Mouse (Mus musculus) cerebellum, adult 9-11 months (tissue): ENCODE measurements around the gene Mvd.

Source experiments
- DNase-seq: peaks from one replicate; pipeline ENCODE4 v3.0.0; 2022

Mvd gene

DNA sequence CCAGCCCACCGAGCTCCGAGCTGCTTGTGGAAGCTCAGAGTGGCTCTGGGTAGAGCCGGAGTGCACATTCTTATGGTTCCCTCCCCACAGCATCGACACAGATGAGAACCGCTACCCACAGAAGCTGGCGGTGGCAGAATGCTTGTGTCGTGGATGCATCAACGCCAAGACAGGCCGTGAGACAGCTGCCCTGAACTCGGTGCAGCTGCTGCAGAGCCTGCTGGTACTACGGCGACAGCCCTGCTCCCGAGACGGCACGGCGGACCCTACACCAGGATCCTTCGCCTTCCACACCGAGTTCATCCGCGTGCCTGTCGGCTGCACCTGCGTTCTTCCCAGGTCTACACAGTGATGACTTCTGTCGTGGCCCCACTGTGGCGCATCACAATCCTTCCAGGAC is 20.0 kb downstream of the Mvd start:
- DNase-seq: no peak

DNA sequence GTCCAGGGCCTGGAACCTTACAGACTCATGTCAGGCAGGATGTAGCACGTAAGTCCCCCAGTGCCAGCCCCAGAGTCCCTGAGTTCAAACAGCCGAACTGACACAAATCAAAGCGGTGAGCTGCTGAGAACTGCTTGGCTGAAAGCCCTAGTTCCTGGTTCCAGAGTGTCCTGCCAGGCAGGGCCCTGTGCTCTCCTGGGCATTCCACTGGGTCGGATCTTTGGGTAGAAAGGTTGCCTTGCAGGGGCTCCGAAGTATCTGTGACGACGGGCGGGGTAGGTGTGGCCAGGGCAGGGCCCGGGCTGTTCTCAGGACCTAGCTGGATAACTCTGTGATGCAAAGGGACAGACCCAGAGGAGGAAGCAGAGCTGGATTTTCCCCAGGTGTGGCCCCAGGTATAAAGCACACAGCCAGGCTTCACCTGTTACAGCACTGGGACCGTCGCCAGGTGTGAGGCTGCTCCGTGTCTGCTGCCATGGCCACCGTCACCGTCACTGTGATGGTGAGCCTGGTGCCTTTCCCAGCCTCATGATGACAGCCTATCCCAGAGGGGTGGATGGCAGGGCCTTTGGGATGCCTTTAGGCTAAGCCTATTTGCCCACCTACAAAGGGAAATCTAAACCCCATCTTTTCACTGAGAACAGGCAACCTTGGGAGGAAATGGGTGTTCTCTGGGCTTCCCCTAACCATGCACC is 21.7 kb downstream of the Mvd start, which contains the start of gene Il17c:
Il17c (plus strand) TSS at position 645 of the 695 bp plus-strand sequence.
- no peak for DNase-seq

DNA sequence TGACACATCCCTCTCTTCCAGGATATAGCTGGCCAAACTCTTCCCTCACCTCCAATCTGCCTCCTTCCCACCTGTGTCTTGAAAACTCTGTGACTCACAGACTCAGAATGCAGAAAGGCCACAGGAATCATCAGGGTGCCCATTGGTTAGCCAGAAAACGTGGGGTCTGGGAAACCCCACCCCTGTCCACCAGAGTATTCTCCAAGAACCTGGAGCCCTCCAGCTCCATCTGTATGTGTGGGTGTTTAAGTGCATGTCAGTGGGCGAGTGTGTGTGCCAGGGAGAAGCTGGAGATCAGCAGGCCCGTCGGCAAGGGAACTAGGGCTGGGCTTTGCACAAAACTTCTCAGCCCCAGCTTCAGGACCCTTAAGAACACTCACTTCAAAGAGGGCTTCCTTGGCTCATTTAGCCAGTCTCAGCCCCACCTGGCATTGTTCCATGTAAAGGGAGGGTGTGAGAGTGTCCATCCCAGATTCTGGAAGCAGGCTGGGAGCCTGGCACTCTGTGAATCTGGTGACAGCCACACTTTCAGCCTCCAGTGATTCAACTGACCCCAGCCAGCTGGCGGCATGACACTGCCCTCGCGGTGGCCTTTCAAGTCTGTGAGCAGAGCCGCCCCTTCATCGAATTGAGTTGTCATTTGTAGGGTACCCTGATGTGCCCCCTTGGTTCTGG is 23.2 kb downstream of the Mvd start:
- DNase-seq: no peak

DNA sequence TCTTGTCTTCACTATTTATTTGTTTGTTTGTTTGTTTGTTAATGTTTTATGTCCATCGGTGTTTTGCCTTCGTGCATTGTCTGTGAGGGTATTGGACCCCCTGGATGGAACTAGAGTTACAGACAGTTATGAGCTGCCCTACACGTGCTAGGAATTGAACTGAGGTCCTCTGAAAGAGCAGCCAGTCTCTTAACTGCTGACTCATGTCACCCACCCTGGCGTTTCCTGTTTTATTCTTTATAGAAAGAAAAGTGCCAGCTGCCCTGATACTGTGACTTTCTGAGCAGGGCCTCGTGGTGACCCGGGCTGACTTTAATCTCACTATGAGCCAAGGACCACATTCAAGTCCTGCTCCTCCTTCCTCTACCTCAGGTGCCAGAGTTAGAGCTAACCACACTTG is 27.7 kb downstream of the Mvd start:
- DNase-seq: no peak

DNA sequence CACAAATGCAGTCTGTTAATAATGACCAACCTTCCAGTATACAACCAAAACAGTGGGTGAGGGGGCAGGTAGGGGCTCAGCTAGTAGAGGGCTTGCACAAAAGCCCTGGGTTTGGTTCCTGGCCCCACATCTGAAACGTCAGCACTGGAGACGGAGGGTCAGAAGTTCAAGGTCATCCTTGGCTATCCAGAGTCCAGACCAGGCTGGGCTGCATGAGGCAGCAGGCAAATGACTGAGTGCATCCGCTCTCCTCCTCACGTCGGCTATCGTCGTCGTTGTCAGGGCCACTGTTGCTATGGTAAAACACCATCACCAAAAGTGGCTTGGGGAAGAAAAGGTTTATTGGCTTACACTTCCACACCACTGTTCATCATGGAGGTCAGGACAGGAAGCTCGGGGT is 28.9 kb downstream of the Mvd start:
- DNase-seq: no peak

DNA sequence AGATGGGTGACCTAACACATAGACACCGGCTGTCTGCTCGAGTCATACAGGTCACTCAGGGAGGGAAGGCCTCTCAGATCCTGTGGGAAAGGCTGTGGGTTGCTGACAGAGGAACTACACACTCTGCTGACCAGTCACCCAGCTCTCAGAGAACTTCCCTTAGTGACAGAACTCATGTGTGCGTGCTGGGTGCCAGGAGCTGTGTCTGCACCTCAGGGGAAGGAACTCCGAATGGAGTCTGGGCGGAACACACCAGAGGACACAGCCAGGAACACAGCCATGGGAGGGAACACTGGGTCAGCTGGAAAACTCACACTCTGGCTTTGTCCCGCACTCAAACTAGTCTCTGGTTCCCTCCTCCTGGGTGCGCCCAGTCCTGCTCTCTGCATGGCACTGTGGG is 35.5 kb downstream of the Mvd start:
- no peak for DNase-seq

DNA sequence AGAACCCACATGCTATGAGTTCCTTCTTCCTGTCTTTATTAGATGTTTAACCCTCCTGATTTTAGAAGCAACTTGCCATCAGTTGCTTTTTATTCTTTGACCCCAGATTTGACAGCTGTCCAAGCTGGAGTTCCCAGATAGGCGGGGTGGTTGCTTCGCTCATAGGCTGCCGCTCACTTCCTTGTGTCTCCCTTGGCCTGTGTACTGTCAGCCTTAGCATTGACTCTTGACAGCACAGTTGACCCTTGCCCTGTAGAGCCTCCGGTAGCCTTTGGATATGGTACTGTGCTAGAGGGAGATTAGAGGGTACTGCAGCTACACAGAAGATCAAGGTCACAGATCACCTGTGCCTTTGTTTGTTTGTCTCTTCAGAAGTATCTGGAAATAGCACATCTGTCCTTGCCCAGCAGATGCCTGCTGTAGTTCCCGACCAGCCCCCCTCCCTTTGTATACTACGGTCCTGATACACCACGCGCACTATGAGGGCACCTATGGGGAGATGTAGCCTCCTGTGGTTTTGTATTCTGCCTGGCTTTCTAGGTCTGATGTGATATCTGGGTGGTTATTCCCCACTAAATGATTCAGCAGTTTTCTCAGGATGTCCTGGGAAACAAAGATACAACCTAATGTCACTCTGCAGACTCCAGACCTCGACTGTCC is 37.9 kb downstream of the Mvd start:
- no peak for DNase-seq

DNA sequence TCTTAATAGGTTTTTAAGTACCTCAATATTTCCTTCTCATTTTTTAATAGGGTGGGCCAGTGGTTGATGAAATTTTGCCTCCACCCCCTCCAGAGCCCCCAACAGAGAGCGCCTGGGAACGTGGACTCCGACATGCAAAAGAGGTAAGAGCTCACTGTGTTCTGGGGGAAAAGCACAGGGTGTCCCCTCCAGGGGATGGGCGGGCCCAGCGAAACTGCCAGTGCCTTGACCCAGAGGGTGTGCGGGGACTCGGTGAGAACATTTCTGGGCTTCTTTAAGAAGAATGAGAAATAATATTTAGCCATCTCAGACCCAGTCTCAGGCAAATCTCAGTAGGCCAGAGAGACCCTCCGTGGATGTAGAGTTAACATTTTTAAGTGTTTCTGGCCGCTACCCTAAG is 45.0 kb downstream of the Mvd start:
- no peak for DNase-seq

DNA sequence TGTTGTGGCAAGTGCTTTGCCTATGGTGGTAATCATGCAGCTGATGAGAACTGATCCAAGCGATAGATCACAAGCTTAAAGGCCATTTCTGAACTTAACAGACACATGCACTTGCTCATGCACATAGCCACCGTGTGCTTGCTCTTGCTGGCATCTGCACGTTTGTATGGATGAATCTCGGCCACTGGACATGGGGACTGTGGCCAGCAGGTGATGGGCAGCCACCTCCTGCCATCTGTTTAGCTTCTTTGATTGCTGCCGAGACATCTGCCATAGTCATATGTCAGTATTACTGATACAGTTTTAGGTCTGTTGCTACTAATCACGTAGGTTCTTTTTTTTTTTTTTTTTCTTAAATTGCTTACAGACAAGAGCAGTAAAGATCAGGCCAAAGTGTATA is 47.9 kb downstream of the Mvd start:
- peak; percentile 80 for DNase-seq

DNA sequence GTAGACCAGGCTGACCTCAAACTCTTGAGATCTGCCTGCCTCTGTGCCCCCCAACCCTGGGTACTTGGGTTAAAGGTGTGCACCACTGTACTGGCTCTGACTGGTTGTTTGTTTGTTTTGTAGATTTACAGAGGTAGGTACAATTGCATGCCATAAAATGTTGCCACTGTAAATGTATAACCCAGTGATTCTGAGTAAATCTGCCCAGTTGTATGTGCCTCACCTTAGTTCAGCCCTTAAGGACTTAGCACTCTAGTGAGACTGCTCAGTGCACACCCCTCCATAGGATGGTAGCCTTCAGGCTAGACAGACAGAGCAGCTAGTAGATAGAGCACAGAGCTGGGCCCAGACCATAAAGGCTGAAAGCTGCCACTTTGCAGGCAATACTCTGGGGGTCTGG is 49.5 kb downstream of the Mvd start:
- DNase-seq: no peak

DNA sequence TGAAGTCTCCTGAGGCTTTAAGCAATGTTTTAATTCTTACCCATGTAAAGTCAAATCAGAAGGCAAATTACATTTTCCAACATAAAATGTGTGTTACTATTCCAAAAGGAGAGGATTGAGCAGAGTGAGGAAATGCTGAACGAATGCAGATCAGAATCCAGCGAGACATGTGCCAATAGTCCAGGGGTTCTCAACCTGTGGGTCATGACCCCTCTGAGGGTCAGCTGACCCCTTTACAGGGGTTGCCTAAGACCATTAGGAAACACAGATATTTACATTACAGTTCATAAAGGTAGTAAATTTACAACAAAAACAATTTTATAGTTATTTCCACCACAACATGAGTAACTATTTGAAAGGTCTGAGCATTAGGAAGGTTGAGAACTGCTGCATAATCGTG is 52.5 kb downstream of the Mvd start:
- no peak for DNase-seq

DNA sequence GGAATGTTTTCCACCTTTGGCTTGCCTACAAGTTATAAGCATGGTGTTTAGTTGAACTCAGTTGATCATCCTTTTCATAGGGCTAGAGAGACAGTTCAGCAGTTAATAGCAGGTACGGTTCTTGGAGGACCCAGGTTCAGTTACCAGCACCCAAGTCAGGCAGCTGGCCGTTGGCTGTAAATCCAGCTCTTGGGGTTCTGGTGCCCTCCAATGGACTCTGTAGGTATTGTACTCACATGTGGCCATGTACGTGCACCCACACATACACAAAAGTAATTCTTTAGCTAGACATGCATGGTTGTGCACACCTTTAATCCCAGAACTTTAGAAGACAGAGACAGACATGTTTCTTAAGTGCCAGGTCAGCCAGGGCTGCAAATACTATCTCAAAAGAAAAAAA is 53.9 kb downstream of the Mvd start:
- DNase-seq: no peak
